Mouse (Mus musculus) v-Abl transformed pro-B cells (cell line): ENCODE measurements around the gene Scmh1.

Experiments used
- in situ Hi-C, 2 experiments: fragments of 400-800 bp; cut with MboI; formaldehyde crosslinking; loops; one replicate each; pipeline ENCODE4 v1.15.1; 2025; ENCODE audit not compliant: unreplicated experiment in 2 of 2

The Scmh1 gene

DNA sequence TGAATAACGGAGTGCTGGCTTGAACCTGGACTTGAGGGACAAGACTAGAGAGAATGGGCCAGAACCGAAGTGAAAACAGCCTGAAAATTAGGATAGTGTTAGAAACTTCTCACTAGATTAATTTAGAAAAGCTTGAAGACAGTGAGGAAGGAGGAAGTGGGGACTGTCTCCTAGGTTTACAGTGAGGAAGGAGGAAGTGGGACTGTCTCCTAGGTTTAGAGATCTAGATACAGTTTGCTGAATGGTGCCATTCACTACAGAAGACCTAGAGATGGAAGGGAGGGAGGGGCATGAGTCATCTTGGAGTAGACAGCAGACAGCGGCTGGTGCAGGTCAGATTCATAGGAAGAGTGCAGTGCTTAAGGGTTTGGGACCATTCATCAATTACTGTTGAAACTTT, 118.0 kb downstream of the Scmh1 start:
- in situ Hi-C loops = no loop called here

DNA sequence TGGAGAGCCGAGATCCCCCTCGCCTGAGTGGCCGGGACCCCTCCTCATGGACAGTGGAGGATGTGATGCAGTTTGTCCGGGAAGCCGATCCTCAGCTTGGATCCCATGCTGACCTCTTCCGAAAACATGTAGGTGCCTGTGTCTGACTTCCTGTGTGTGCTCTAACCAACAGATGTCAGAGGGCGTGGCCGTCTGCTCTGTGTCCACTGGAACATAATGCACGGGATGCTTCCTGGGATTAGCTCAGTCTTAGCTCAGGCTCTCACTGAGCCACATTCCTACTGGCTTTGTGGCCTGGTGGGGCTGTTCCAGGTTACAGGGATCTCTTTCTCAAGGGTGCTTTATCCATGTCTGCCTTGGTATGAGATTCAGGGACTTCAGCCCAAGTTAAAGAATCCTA, 123.1 kb downstream of the Scmh1 start:
- in situ Hi-C loops = no loop called here

DNA sequence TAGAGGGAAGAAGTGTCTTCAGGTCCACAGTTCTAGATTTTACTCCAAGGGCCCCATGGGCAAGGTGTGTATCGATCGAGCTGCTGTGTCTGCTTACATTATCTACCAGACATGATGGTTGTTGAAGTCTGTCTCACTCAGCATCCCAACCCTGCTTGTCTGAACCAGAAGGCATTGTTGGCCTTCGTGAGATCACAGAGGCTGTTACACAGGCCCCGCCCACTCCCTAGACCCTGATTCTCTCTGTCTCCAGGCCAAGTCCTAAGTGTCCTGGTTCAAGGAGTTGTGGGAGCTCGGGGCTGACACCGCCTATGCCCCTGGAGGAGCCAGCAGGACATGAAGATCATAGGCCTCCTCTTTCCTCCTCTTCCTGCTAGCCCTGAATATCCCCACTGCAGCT, 126.9 kb downstream of the Scmh1 start, which contains the start of gene Slfnl1:
Slfnl1 (plus strand) TSS at position 246 of the 400 bp plus-strand sequence.
- in situ Hi-C loops = no loop called here

DNA sequence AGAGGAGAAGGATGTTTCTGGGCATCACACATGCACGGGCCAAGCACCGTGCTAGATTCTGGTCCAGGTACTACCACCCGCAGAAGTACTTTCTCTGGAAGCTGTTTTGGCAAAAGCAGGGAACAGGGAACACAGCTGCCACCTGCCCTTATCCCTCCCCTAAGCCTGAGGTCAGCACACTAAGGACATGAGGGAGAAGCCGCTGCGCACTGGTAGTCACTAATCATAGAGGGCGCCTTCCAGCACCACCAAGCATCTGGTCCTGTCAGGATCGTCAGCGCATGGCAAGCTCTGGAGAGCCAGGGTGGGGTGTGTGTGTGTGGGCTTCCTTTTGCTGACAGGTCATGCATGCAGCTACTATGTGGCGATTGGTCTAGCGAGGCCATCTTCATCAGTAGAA, 133.6 kb downstream of the Scmh1 start:
- in situ Hi-C loops = no loop called here

DNA sequence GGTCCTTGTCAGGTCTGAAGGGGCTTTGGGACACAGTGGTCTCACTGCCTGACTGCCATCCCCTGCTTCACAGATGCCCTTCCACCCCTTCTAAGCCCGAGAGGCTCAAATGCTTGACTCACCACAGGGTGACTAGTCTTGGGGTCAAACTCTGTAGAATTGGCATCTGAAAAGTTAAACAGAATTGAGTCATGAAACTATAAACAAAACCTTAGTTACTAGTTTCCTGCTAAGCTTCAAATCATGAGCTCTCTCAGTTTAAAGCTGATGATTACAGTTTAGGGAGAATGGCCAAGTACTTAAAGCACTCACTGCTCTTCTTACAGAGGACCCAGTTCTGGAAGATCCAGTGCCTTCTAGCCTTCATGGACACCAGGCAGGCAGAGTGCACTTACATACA, 139.8 kb downstream of the Scmh1 start:
- in situ Hi-C loops = no loop called here

DNA sequence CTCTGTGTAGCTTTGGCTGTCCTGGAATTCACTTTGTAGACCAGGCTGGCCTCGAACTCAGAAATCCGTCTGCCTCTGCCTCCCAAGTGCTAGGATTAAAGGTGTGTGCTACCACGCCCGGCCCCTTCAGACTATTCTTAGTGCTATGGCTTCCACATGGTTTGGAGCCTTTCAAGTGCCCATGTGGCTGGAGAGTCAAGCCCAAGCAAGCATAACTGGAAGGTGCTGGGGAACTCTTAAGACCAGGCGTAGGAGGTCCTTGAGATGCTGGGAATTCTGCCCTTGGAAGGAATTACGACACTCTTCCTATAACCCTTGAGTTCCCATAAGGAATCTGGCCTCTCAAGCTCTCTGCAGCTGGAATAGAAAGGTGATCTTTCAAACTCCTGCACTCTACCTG, 151.5 kb downstream of the Scmh1 start:
- in situ Hi-C loops = no loop called here

DNA sequence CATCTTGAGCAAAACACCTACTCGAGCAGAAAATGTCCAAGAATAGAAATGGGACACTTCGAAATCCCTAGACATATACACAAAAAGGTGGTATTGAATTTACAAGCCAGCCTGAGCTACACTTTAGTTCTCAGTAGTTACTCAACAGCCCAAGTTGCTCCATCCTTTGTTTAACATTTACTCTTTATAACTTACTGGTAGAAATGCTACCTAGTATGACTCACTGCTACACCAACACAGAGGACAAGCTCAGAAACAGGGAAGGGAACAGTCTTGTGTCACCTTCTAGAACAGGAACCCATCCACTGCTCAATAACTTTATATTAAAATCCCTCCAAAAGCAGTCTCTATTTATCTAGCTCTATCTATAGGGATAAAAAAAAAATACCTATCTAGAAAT, 160.6 kb downstream of the Scmh1 start:
- in situ Hi-C loops = no loop called here

DNA sequence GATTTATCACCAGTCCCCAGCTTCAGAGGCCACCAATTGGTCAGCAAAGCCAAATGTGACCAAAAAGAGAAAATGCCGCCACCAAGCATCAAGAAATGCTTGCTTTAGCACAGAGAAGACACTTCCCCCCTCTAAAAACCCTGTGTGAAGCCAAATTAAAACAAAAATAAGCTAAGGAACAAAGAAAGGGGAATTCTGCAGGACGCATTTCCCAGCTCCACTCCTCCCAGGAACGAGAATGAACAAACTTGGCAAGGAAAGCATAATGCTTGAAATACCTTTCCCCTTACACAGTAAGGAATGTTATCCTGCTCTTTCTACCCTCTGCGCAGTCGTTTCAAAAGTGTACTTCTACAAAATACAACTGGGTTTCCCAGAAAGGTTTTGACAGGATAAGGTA, 162.9 kb downstream of the Scmh1 start:
- in situ Hi-C loops = no loop called here

DNA sequence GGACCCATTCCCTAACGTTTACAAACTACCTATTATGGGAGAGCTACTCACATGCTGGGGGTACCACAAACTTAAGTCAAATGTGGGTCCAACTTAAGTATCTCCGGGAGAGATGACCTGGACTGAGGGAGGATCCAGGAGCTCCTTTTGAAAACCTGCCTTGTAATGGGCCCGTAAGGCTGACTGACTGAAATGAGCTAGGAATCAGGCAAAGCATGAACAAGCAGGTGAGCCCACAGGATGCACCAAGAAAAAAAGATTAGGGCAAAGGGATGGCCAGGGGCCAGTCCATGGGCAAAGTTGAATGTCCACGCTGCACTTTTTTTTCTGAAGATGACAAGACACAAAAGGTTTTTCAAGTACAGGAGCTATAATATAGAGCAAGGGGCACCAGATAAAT, 163.9 kb downstream of the Scmh1 start:
- in situ Hi-C loops = no loop called here

DNA sequence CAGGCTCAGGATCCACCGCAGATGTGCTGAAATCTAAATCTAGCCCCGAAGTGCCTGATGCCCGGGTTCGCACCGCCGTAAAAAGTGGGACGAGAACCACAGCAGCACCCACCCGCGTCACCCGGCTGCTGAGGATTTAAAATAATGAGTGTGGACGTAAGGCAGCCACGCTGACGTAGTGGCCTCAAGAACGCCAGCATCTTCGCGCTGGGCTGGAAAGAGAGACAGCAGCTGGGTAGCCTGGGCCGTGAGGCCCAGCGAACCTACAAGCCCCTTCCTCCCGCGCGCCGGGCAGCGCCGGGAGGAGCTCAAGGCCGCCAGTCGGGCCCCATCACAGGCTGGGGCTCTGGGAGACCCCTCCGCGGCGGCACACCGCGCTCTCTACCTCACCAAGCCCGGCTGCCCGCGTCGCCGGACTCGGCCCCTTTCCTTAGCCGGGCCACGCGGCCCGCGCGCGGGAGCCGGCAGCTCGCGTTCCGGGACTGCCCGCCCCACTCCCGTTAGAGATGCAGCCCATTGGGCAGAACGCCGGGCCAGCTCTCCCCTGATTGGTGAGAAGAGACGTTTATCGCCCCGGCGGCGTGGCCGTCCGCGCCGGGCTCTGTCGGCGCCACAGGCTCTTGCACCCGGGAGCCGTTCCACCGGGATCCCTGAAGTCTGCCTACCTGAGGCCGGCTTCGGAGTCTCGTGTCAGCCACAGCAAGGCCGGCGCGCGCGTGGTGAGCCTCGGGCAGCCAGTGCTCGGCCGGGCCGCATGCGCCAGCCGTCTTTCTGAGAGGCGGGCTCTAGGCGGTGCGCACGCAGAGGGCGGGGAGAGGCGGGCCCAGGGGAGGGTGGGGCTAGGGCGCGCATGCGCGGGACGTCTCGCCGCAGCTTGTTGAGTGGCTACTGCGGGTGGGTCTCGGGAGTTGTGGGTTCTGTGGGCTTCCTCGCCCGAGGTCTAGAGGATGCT, 164.7 kb downstream of the Scmh1 start, which contains the start of gene Ctps:
Ctps (minus strand) TSS at position 791 of the 952 bp plus-strand sequence.
- in situ Hi-C loops = no loop called here

DNA sequence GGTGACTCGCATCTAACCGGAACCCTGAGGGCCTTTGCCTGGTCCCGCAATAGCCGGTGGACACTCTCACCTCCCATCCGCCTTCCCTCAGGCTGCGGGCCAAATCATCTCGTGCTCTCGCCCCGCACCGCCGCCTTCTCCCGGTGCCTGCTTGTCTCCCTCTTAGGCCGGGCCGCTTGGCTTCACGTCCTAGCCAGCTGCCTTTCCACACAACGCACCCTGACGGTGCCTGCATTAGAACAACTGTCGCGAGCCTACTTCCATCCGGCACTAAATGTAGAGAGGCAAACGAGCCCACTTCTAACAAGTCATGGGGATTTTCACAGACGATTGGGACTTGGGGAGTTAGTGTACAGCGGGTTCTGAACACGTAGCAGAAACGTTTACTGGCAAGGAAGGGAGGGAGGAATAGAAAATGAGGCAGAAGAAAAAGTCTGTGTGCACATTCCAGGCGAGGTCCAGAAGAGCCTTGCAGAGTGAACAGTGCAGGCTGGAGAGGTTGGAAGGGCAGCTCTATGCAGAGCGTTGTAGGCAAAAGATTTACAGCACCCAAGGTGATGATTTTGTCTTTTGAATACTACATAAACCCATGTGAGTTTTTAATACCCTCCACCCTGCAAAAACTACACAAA, 165.5 kb downstream of the Scmh1 start:
- in situ Hi-C loops = no loop called here

DNA sequence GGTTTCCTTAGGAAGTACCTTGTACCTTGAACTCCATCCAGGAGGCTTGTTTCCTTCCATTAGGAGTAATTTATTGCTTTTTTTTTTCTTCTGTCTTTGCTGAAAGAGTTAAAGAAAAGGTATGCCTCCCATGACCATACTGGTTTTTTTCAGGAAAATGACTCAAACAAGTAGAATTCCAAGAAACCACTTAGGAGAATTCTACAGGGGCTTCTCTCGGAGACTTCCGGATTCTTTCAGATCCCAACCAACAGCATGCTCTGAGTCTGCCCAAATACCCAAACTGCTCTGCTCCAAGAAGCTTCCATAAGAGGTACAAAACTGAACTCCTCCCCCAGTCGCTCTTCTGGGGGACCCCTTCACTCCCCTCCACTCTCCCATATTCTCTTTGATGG, 166.0 kb downstream of the Scmh1 start:
- in situ Hi-C loops = no loop called here

DNA sequence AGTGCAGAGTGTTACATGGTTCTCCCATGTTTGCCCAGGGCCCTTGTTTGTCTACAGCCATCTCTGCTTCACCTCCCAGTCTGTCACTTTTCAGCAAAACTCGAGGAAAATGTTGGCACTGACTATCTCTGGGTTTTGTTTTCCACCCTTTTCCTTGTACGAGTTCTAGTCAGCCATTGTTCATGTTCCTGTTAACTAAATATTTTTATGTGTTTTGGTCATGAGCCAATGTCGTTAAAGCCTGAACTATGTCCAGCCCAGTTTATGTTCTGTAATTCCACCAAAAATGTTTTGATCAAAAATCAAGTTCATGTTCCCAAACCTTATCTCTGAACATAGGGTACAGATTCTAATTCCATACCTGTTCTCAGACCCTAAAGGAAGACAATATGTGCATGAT, 166.6 kb downstream of the Scmh1 start:
- in situ Hi-C loops = no loop called here
